Mouse (Mus musculus): ENCODE measurements around the gene Ccdc18.
"Not testable (repeated sequence)": the region's sequence is repeated elsewhere in the genome, so short reads cannot be mapped to it uniquely, and the experiment has no call there.

The Ccdc18 gene

GRCm38 (mm10) chr5:108132441-108133243 lies at the start of gene Ccdc18, which contains the start of gene Tmed5:
Gene Ccdc18, plus strand, starts transcription at chr5:108132875.
Gene Tmed5, minus strand, starts transcription at chr5:108132620.
- in situ Hi-C loops (cut with MboI; ENCODE audit: low sequenced_read_pairs): no loop called here

- in situ Hi-C loops (cut with MboI; ENCODE audit: low sequenced_read_pairs): no loop called here
Observed at GRCm38 (mm10) chr5:108085440-108085839, 47.2 kb upstream of the Ccdc18 start.

- in situ Hi-C loops (cut with MboI; ENCODE audit: low sequenced_read_pairs): not testable (repeated sequence)
Observed at GRCm38 (mm10) chr5:108092731-108093130, 39.9 kb upstream of the Ccdc18 start.

GRCm38 (mm10) chr5:108097676-108098075 lies 35.0 kb upstream of the Ccdc18 start:
- in situ Hi-C loops (cut with MboI; ENCODE audit: low sequenced_read_pairs): no loop called here

- in situ Hi-C loops (cut with MboI; ENCODE audit: low sequenced_read_pairs): no loop called here
Observed at GRCm38 (mm10) chr5:108100196-108100595, 32.5 kb upstream of the Ccdc18 start.

- in situ Hi-C loops (cut with MboI; ENCODE audit: low sequenced_read_pairs): no loop called here
Observed at GRCm38 (mm10) chr5:108104306-108104705, 28.4 kb upstream of the Ccdc18 start.

- in situ Hi-C loops (cut with MboI; ENCODE audit: low sequenced_read_pairs): no loop called here
Observed at GRCm38 (mm10) chr5:108109346-108109745, 23.3 kb upstream of the Ccdc18 start.

GRCm38 (mm10) chr5:108117693-108118092 lies 15.0 kb upstream of the Ccdc18 start:
- in situ Hi-C loops (cut with MboI; ENCODE audit: low sequenced_read_pairs): no loop called here

- in situ Hi-C loops (cut with MboI; ENCODE audit: low sequenced_read_pairs): no loop called here
Observed at GRCm38 (mm10) chr5:108120221-108120900, 12.3 kb upstream of the Ccdc18 start.

GRCm38 (mm10) chr5:108131849-108132440 lies 730 bp upstream of the Ccdc18 start:
- in situ Hi-C loops (cut with MboI; ENCODE audit: low sequenced_read_pairs): no loop called here

GRCm38 (mm10) chr5:108152592-108152991 lies 19.9 kb downstream of the Ccdc18 start:
- in situ Hi-C loops (cut with MboI; ENCODE audit: low sequenced_read_pairs): no loop called here

GRCm38 (mm10) chr5:108160796-108161195 lies 28.1 kb downstream of the Ccdc18 start:
- in situ Hi-C loops (cut with MboI; ENCODE audit: low sequenced_read_pairs): no loop called here

- in situ Hi-C loops (cut with MboI; ENCODE audit: low sequenced_read_pairs): no loop called here
Observed at GRCm38 (mm10) chr5:108163695-108164094, 31.0 kb downstream of the Ccdc18 start.

- in situ Hi-C loops (cut with MboI; ENCODE audit: low sequenced_read_pairs): no loop called here
Observed at GRCm38 (mm10) chr5:108184050-108184449, 51.4 kb downstream of the Ccdc18 start.

- in situ Hi-C loops (cut with MboI; ENCODE audit: low sequenced_read_pairs): no loop called here
Observed at GRCm38 (mm10) chr5:108188967-108189366, 56.3 kb downstream of the Ccdc18 start.

- in situ Hi-C loops (cut with MboI; ENCODE audit: low sequenced_read_pairs): no loop called here
Observed at GRCm38 (mm10) chr5:108206008-108206407, 73.3 kb downstream of the Ccdc18 start.

- in situ Hi-C loops (cut with MboI; ENCODE audit: low sequenced_read_pairs): no loop called here
Observed at GRCm38 (mm10) chr5:108211512-108211911, 78.8 kb downstream of the Ccdc18 start.

- in situ Hi-C loops (cut with MboI; ENCODE audit: low sequenced_read_pairs): no loop called here
Observed at GRCm38 (mm10) chr5:108214928-108215327, 82.3 kb downstream of the Ccdc18 start.

- in situ Hi-C loops (cut with MboI; ENCODE audit: low sequenced_read_pairs): no loop called here
Observed at GRCm38 (mm10) chr5:108224077-108224476, 91.4 kb downstream of the Ccdc18 start.

- in situ Hi-C loops (cut with MboI; ENCODE audit: low sequenced_read_pairs): no loop called here
Observed at GRCm38 (mm10) chr5:108226159-108226558, 93.5 kb downstream of the Ccdc18 start.

GRCm38 (mm10) chr5:108246314-108246765 lies 113.7 kb downstream of the Ccdc18 start:
- in situ Hi-C loops (cut with MboI; ENCODE audit: low sequenced_read_pairs): no loop called here

- in situ Hi-C loops (cut with MboI; ENCODE audit: low sequenced_read_pairs): no loop called here
Observed at GRCm38 (mm10) chr5:108250033-108250432, 117.4 kb downstream of the Ccdc18 start.
